Mouse (Mus musculus) kidney, postnatal 10 days (tissue): ENCODE results near the gene Gnl2.

Experiments used
- DNase-seq: peaks from one replicate; pipeline ENCODE4 v3.0.0; 2021; ENCODE audit warnings: mixed read lengths

Gnl2 gene

DNA sequence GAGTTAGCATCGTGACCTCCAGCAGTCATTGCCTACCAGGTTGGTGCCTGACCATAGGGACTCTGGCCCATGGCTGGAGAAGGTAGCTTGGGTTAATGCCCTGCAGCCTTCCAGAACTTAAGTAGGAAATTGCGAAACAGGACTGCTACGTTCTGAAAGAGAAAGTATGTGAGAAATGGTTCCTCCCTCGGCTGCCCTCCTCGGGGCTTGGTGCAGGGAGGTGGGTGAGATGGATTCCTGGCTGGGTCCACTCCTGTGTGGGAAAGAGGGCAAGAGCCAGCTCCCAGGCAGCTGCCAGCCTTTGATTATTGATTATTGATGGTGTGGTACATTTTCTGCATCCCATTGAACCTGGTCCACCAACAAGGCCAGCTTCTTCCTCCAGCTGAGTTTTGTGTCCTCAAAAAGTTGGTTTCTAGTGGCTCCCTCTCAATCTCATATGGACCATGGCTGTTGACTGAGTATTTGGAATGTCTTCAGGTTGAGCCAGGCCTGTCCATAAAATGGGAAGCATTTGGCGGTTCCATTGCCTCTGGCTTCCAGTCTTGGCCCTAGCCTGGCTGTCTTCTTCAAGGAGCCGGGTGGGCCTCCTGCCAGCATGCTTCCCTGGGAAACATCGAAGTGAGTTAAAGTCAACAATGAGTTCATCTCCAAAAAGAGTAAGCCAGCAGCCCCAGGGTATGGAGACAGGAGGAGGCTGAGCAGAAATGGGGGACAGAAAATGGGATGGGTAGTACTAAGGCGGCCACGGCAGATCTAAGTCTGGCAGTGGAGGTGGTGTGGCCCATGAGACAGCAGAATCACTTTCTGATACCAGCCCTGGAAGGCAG lies at the start of gene Gnl2:
Gene Gnl2 (plus strand): TSS at position 780 of the 830 bp plus-strand sequence.
- no peak for DNase-seq

GRCm38 (mm10) chr4:124968711-124969110 lies 47.7 kb upstream of the Gnl2 start:
- no peak for DNase-seq

- DNase-seq = no peak
Measured at GRCm38 (mm10) chr4:124969219-124969848, 47.1 kb upstream of the Gnl2 start.

GRCm38 (mm10) chr4:124970194-124970593 lies 46.2 kb upstream of the Gnl2 start:
- DNase-seq = no peak

GRCm38 (mm10) chr4:124970677-124971076 lies 45.7 kb upstream of the Gnl2 start:
- no peak for DNase-seq

DNA sequence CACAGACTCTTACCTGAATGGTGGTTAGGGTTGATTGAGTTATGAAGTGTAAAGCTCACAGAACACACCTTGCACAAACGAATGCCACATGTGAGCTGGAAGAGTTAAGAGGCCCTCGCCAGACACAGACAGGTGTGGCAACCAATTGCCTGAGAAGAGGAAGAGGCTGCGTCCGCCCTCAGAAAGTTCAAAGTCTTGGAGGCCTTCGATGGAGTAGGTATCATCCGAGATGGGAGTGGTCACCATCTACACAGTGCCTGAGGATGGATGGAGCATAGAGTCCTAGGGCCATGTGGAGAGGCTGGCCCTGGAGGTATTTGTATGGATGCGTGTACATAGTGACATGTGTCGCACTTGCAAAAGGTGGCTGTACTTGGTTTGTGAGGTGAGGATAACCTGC lies 45.3 kb upstream of the Gnl2 start:
- DNase-seq = no peak

- DNase-seq = no peak
Measured at GRCm38 (mm10) chr4:124972316-124972715, 44.1 kb upstream of the Gnl2 start.

GRCm38 (mm10) chr4:124973296-124973695 lies 43.1 kb upstream of the Gnl2 start:
- DNase-seq = no peak

GRCm38 (mm10) chr4:124978201-124978600 lies 38.2 kb upstream of the Gnl2 start:
- peak; percentile 66 for DNase-seq

DNA sequence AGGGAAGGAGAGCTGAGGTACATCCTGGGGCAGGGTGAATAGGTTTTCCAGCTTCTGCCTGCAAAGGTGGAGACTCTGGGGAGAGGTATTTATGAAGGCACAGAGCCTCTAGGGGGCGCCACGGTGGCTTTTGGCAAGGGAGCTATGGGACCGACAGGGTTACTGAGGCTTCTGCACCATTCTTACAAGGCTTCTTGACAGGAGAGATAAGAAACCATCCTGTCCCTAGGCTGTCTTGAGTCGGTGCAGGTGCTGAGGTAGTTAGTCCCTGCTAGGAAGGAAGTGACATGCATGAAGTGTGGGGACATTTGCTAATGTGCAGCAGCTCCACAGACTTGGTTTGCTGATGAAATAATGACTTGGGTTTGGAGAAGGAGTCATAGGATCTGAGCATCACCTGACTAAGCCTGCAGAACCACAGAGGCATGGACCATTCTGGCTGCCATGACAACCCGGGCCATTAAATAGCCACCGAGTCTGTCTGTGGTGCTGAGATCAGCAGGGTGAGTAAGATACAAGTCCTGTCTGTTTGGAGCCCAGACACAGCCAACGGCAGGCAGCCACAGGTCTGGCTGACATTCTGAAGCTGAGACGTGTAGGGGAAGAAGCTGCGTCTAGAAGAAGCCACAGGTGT lies 32.4 kb upstream of the Gnl2 start:
- no peak for DNase-seq

GRCm38 (mm10) chr4:124984871-124985670 lies 31.3 kb upstream of the Gnl2 start:
- no peak for DNase-seq

- peak; percentile 60 for DNase-seq
Measured at GRCm38 (mm10) chr4:124985671-124986602, 30.4 kb upstream of the Gnl2 start, which contains the start of gene Rspo1. Gene Rspo1, plus strand, starts transcription at chr4:124986430.

GRCm38 (mm10) chr4:124986739-124987710 lies 29.4 kb upstream of the Gnl2 start:
- no peak for DNase-seq

- DNase-seq = no peak
Measured at GRCm38 (mm10) chr4:124987711-124988097, 28.7 kb upstream of the Gnl2 start.

GRCm38 (mm10) chr4:124988382-124988781 lies 28.0 kb upstream of the Gnl2 start:
- DNase-seq = no peak

DNA sequence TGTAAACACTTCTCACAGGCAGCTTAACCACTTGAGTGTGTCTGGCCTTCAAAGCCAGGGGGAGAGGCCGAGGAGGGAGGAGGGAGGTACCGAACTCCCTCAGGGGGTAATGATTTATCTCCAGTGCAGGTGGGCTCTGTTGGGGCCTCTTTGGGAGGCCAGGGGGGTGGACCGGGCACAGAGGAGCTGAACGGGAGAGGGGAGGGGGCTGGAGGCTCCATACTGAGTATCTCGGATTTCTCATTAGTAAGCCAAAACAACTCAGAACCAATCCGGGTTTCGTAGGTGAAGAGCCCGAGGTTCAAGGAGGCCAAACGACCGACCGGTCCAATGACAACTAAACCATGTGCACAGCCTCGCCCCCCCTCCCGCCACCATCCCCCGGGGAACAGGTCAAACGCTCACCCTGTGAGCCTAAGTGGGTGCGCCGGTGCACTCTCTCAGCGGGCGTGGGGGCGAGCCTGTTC lies 26.6 kb upstream of the Gnl2 start:
- no peak for DNase-seq

- DNase-seq = no peak
Measured at GRCm38 (mm10) chr4:124990325-124990724, 26.1 kb upstream of the Gnl2 start.

- no peak for DNase-seq
Measured at GRCm38 (mm10) chr4:124997479-124998147, 18.8 kb upstream of the Gnl2 start.

GRCm38 (mm10) chr4:124999548-124999947 lies 16.8 kb upstream of the Gnl2 start:
- DNase-seq = no peak

GRCm38 (mm10) chr4:125002978-125003377 lies 13.4 kb upstream of the Gnl2 start:
- no peak for DNase-seq
